Mouse (Mus musculus) olfactory bulb, adult 2 months (tissue): Measurements from ENCODE around the gene Sult2b1. TPM values are rescaled to one million over a fixed set of nuclear protein-coding genes. Genes with fewer than 3 reads are reported as not detected.

ENCODE experiments used
- H3K27ac ChIP-seq: fragments of 200-500 bp; 2 replicates; pipeline ENCODE4 v1.5.1; 2012; ENCODE audit warnings: low read depth, low read length; ENCODE audit not compliant: insufficient read depth
- H3K4me1 ChIP-seq: fragments of 200-500 bp; 2 replicates; pipeline ENCODE4 v1.6.1; 2012; ENCODE audit warnings: low read length; ENCODE audit not compliant: control insufficient read depth, insufficient read depth
- H3K4me3 ChIP-seq: fragments of 200-500 bp; 2 replicates; pipeline ENCODE4 v1.5.1; 2012; ENCODE audit warnings: mild to moderate bottlenecking, low read depth, low read length, moderate library complexity; ENCODE audit not compliant: insufficient read depth
- CTCF ChIP-seq: fragments of 200-500 bp; IDR thresholded peaks from 2 replicates; pipeline ENCODE4 v1.5.1; 2012; ENCODE audit warnings: low read depth, mild to moderate bottlenecking, low read length, moderate library complexity; ENCODE audit not compliant: insufficient read depth
- POLR2A ChIP-seq: fragments of 200-500 bp; IDR thresholded peaks from 2 replicates; pipeline ENCODE4 v1.6.1; 2012; ENCODE audit warnings: mild to moderate bottlenecking, low read depth, low read length, moderate library complexity; ENCODE audit not compliant: insufficient read depth
- WGBS: fragments of 180-500 bp; shearing (Covaris S2); methylation state at CpG from one replicate; pipeline ENCODE4 v1.1.7; 2018; 5-methylcytosine and 5-hydroxymethylcytosine counted together
- polyA plus RNA-seq: library from polyadenylated mRNA; stranded (reverse); fragments of >200 nt; gene quantifications from 2 replicates; pipeline ENCODE4 v1.2.4, GENCODE M21; 2012; ENCODE audit warnings: low replicate concordance; ENCODE audit not compliant: missing spikeins, insufficient read depth, insufficient read length

Sult2b1 gene
- polyA plus RNA-seq, 1 experiment = not detected

GRCm38 (mm10) chr7:45726419-45726818 is 58.0 kb downstream of the Sult2b1 start:
- H3K27ac ChIP-seq = no peak overlapping the region
- H3K4me3 ChIP-seq = no peak overlapping the region
- H3K4me1 ChIP-seq = no peaks in the 10 kb centered on the region
- TF ChIP-seq CTCF = no peak
- TF ChIP-seq POLR2A = no peak
- 91% methylated on average over 10 of the region's 10 CpGs for WGBS

DNA sequence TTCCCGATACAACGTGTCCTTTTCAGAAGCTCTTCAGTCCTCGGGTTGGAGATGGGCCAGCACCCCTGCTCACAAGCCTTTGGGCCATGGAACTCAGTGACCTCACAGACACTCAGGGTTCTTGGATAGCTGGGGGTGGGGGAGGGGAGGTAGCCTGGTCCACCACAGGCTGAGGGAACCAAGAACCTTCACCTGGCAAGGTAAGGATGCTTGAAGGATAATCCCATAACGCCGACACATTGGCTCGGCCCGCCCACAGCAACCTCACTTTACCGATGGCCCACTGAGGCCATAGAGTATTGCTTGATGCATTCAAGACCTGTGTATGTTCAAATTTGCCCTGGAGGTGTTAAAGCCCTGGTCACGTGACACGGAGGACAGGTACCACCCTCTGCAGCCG is 58.8 kb downstream of the Sult2b1 start, which contains the start of gene Spaca4:
Spaca4 (minus strand) TSS at position 101 of the 400 bp plus-strand sequence.
- 84% methylated on average over 11 of the region's 11 CpGs for WGBS
- H3K4me3 ChIP-seq = no peak within 1 kb of the TSS
- no peaks in the 10 kb centered on the region; the same call in 1 of the 2 replicates for H3K4me1 ChIP-seq
- TF ChIP-seq POLR2A (no peak), CTCF (no peak)
- no peak within 1 kb of the TSS for H3K27ac ChIP-seq

DNA sequence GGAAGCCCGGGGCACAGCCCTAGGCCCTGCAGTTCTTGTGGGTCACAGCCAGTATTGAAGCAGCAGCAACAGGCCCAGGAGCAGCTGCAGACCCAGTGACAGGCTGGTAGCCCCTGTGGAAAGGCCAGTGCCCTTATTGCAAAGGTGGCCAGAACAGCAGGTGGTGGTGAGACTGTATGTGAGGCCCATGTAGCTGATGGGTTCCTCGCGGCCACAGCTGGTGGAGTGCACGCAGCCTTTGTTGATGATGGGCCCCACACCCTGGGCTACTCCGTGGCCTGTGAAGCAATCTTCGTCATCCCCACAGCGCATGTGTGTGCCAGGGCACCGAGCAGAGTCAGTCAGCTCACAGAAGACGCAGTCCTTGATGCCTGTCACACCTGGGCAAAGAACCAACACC is 59.3 kb downstream of the Sult2b1 start:
- Histone ChIP-seq H3K27ac (no peak overlapping the region), H3K4me1 (no peaks in the 10 kb centered on the region; the same call in 1 of the 2 replicates), H3K4me3 (no peak overlapping the region)
- TF ChIP-seq CTCF = no peak
- TF ChIP-seq POLR2A = no peak
- 87% methylated on average over 9 of the region's 9 CpGs for WGBS

- no peak overlapping the region for H3K4me3 ChIP-seq
- TF ChIP-seq CTCF = no peak
- no peak overlapping the region for H3K27ac ChIP-seq
- WGBS = 93% methylated on average over 14 of the region's 14 CpGs
- H3K4me1 ChIP-seq = peaks cover 11% of the 10 kb centered on the region
Observed at GRCm38 (mm10) chr7:45723781-45724180, 60.7 kb downstream of the Sult2b1 start.

DNA sequence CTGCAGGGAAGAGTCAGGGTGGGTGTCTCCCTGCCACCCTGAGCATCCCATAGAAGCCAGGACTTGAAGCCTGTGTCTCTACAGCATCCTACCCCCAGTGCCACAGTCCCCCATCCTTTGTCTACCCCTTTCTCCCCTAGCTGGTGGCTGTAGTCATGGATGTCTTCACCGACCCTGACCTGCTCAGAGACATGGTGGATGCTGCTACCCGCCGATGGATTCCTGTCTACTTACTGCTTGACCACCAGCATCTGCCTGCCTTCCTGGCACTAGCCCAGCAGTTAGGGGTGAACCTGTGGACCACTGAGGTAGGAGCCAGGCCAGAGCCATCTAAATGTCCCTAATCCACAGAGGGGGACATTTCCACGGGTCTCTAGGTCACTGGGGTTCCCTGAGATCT is 61.2 kb downstream of the Sult2b1 start:
- 93% methylated on average over 4 of the region's 4 CpGs for WGBS
- H3K4me3 ChIP-seq = no peak overlapping the region
- H3K4me1 ChIP-seq = peaks cover 11% of the 10 kb centered on the region
- H3K27ac ChIP-seq = no peak overlapping the region
- TF ChIP-seq CTCF (no peak), POLR2A (no peak)

DNA sequence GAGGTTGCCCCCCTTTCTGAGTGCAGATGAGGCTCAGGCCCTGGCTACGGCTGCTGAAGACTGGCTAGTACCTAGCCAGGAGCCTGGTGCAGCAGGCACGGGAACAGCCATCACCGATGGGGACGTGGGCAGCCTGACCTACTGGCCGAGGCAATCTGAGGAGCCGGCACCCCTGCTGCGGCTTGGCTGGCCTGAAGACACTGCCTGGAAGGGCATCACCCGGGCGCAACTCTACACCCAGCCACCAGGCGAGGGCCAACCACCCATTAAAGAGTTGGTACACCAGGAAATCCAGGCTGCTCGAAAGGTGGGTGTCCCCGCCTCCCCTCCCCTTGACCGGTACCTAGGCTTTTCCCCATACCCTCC is 62.1 kb downstream of the Sult2b1 start:
- Histone ChIP-seq H3K4me3 (no peak overlapping the region), H3K27ac (no peak overlapping the region), H3K4me1 (peaks cover 11% of the 10 kb centered on the region)
- WGBS = 73% methylated on average over 13 of the region's 13 CpGs
- TF ChIP-seq CTCF (no peak), POLR2A (no peak)

DNA sequence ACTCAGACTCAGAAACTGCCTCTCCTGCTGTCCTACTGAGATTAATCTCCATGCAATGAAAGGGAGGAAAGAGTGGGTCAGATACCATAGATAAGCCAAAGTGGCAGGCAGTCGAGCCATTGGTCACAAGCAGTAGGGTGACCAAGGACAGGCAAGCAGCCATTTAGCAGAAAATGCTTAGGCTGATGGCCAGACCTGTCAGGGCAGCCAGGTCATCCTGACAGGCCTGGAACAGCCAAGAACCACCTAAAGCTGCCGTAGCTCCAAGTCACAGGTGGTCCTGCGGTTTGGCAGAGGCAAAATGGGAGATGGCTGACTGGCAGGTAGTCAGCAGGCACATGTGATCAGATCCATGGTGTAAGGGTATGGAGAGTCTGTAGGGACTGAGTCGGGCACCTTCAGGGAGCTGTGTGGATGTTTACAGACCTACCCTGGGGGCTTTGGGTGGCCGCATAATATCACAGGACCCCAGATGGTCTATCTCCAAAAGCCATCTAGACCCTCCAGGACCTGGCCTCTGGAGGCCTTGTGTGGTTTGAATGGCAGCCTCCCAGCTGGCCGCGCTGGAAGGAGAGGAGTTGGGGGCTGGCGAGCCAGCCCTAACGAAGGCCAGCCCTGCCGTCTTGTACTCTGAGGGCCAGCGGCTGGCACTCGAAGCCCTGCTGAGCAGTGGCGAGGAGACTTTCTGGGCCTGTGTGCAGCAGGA is 62.7 kb downstream of the Sult2b1 start:
- TF ChIP-seq CTCF (no peak), POLR2A (no peak)
- H3K4me3 ChIP-seq = no peak overlapping the region
- 42% methylated on average over 13 of the region's 13 CpGs for WGBS
- H3K27ac ChIP-seq = no peak overlapping the region
- peaks cover 11% of the 10 kb centered on the region for H3K4me1 ChIP-seq

GRCm38 (mm10) chr7:45721234-45721571 is 63.3 kb downstream of the Sult2b1 start:
- no peak overlapping the region for H3K4me3 ChIP-seq
- H3K27ac ChIP-seq = no peak overlapping the region
- H3K4me1 ChIP-seq = peaks cover 15% of the 10 kb centered on the region
- no peak for TF ChIP-seq CTCF
- no peak for TF ChIP-seq POLR2A
- 81% methylated on average over 7 of the region's 7 CpGs for WGBS

DNA sequence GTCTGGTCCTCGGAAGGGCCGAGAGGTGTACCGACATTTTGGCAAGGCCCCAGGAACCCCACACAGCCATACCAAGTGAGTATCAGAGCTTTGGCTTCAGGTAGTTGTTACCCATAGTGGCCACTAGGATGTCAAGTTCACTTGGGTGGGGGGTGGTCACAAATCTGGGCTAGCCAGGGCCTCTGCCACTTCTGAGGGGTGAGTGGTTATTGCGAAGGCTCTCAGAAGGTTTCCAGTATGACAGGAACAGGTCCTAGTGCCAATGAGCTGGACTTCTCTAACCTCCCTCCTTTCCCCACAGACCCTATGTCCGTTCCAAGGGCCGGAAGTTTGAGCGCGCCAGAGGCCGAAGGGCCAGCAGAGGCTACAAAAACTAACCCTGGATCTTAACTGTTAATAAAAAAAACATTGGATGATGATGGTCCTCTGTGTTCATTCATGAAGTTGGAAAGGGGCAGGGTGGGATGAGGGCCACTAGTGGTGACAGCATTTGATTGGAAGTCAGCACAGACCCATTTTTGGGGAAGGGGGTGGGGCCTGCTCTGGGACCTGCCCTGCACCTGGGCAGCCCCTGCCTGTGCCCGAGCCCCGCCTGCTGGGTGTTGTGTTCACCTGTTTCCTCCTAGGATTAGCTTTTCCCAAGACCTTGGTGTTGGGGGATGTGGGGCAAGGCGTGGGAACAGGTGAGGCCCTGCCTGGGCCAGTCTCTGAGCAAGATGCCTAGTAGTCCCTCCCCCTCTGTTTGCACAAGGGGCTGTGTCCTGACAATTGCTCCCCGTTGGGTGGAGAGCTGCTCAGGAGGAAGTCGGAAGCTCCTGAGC is 63.8 kb downstream of the Sult2b1 start, which contains the start of gene Fam83e:
Fam83e (plus strand) TSS at position 800 of the 821 bp plus-strand sequence.
- H3K4me1 ChIP-seq = peaks cover 21% of the 10 kb centered on the region
- H3K4me3 ChIP-seq = no peak within 1 kb of the TSS
- WGBS = 76% methylated on average over 14 of the region's 14 CpGs
- no peak for TF ChIP-seq CTCF
- TF ChIP-seq POLR2A = no peak
- no peak within 1 kb of the TSS for H3K27ac ChIP-seq
